Mouse (Mus musculus): ENCODE data around the gene Olfr330. TPM values are rescaled to one million over a fixed set of nuclear protein-coding genes. Genes with fewer than 3 reads are reported as not detected.
A peak's percentile ranks its signal among the peaks of the same experiment; 100 is the strongest.
"Not testable (repeated sequence)": the region's sequence is repeated elsewhere in the genome, so short reads cannot be mapped to it uniquely, and the experiment has no call there.

Gene Olfr330
- polyA plus RNA-seq (2014; fragmentation: Nextera tagmentation; extraction: Ambion mirVana) = 0.30 and 0.46 TPM in 2 replicates

GRCm38 (mm10) chr11:58534736-58535135, at the start of gene Olfr330:
Olfr330 (minus strand) TSS chr11:58534836.
- not testable (repeated sequence) for ATAC-seq (ENCODE audit: low read depth); H3K4me1 ChIP-seq (ENCODE audit: control insufficient read depth, insufficient read depth, low read length); H3K4me3 ChIP-seq (ENCODE audit: low read depth, low read length); H3K27ac ChIP-seq (replicated peaks; ENCODE audit: low read depth, low read length); H3K36me3 ChIP-seq (ENCODE audit: control insufficient read depth, insufficient read depth, low read length); H3K27me3 ChIP-seq (replicated peaks; ENCODE audit: control insufficient read depth, insufficient read depth, low read length); DNase-seq (ENCODE audit: low spot score); H3K4me2 ChIP-seq (ENCODE audit: low read depth, low read length); H3K9ac ChIP-seq (ENCODE audit: low read depth, low read length); H3K9me3 ChIP-seq (ENCODE audit: control insufficient read depth, low read length)

GRCm38 (mm10) chr11:58578636-58579035, 44.0 kb upstream of the Olfr330 start:
- Histone ChIP-seq H3K4me3 (ENCODE audit: low read depth, low read length) (no peak overlapping the region), H3K9ac (ENCODE audit: low read depth, low read length) (no peak overlapping the region), H3K27me3 (replicated peaks; ENCODE audit: control insufficient read depth, insufficient read depth, low read length) (no peaks in the 10 kb centered on the region), H3K27ac (replicated peaks; ENCODE audit: low read depth, low read length) (no peak overlapping the region), H3K36me3 (ENCODE audit: control insufficient read depth, insufficient read depth, low read length) (no peaks in the 10 kb centered on the region), H3K4me1 (ENCODE audit: control insufficient read depth, insufficient read depth, low read length) (no peaks in the 10 kb centered on the region), H3K4me2 (ENCODE audit: low read depth, low read length) (no peak overlapping the region), H3K9me3 (ENCODE audit: control insufficient read depth, low read length) (no peaks in the 10 kb centered on the region)
- ATAC-seq (ENCODE audit: low read depth) = no peak
- peak; percentile 9 for DNase-seq (ENCODE audit: low spot score)
- WGBS = 71% methylated on average over 8 of the region's 8 CpGs

GRCm38 (mm10) chr11:58577430-58577829, 42.8 kb upstream of the Olfr330 start, which contains the start of gene Olfr325:
Olfr325 (plus strand) TSS chr11:58577730.
- no peak within 1 kb of the TSS for H3K4me2 ChIP-seq (ENCODE audit: low read depth, low read length)
- no peak within 1 kb of the TSS for H3K27ac ChIP-seq (replicated peaks; ENCODE audit: low read depth, low read length)
- WGBS = 77% methylated on average over 1 of the region's 1 CpGs
- DNase-seq (ENCODE audit: low spot score) = no peak
- H3K4me3 ChIP-seq (ENCODE audit: low read depth, low read length) = no peak within 1 kb of the TSS
- no peaks in the 10 kb centered on the region for H3K36me3 ChIP-seq (ENCODE audit: control insufficient read depth, insufficient read depth, low read length)
- no peak within 1 kb of the TSS for H3K9ac ChIP-seq (ENCODE audit: low read depth, low read length)
- ATAC-seq (ENCODE audit: low read depth) = no peak
- no peaks in the 10 kb centered on the region for H3K9me3 ChIP-seq (ENCODE audit: control insufficient read depth, low read length)
- H3K27me3 ChIP-seq (replicated peaks; ENCODE audit: control insufficient read depth, insufficient read depth, low read length) = no peaks in the 10 kb centered on the region
- H3K4me1 ChIP-seq (ENCODE audit: control insufficient read depth, insufficient read depth, low read length) = no peaks in the 10 kb centered on the region

- no peak within 1 kb of the TSS for H3K27ac ChIP-seq (replicated peaks; ENCODE audit: low read depth, low read length)
- no peak within 1 kb of the TSS for H3K4me2 ChIP-seq (ENCODE audit: low read depth, low read length)
- H3K9ac ChIP-seq (ENCODE audit: low read depth, low read length) = no peak within 1 kb of the TSS
- no peaks in the 10 kb centered on the region for H3K36me3 ChIP-seq (ENCODE audit: control insufficient read depth, insufficient read depth, low read length)
- no peaks in the 10 kb centered on the region for H3K27me3 ChIP-seq (replicated peaks; ENCODE audit: control insufficient read depth, insufficient read depth, low read length)
- no peaks in the 10 kb centered on the region for H3K4me1 ChIP-seq (ENCODE audit: control insufficient read depth, insufficient read depth, low read length)
- 67% methylated on average over 5 of the region's 5 CpGs for WGBS
- H3K9me3 ChIP-seq (ENCODE audit: control insufficient read depth, low read length) = no peaks in the 10 kb centered on the region
- ATAC-seq (ENCODE audit: low read depth) = no peak
- H3K4me3 ChIP-seq (ENCODE audit: low read depth, low read length) = no peak within 1 kb of the TSS
- DNase-seq (ENCODE audit: low spot score) = peak; percentile 9
These were observed 35.8 kb upstream of the Olfr330 start, which contains the start of gene Olfr224 for GRCm38 (mm10) chr11:58570405-58570804. Olfr224 (minus strand) TSS chr11:58570553.

- Histone ChIP-seq H3K4me2 (ENCODE audit: low read depth, low read length) (no peak within 1 kb of the TSS), H3K27me3 (replicated peaks; ENCODE audit: control insufficient read depth, insufficient read depth, low read length) (no peaks in the 10 kb centered on the region), H3K9ac (ENCODE audit: low read depth, low read length) (no peak within 1 kb of the TSS), H3K36me3 (ENCODE audit: control insufficient read depth, insufficient read depth, low read length) (no peaks in the 10 kb centered on the region), H3K4me3 (ENCODE audit: low read depth, low read length) (no peak within 1 kb of the TSS), H3K27ac (replicated peaks; ENCODE audit: low read depth, low read length) (no peak within 1 kb of the TSS), H3K9me3 (ENCODE audit: control insufficient read depth, low read length) (no peaks in the 10 kb centered on the region), H3K4me1 (ENCODE audit: control insufficient read depth, insufficient read depth, low read length) (no peaks in the 10 kb centered on the region)
- WGBS = 83% methylated on average over 1 of the region's 1 CpGs
- DNase-seq (ENCODE audit: low spot score) (no peak), ATAC-seq (ENCODE audit: low read depth) (no peak)
These were observed 20.9 kb upstream of the Olfr330 start, which contains the start of gene Olfr328 for GRCm38 (mm10) chr11:58555536-58555935. Olfr328 (minus strand) TSS chr11:58555636.

GRCm38 (mm10) chr11:58546322-58546721, 11.7 kb upstream of the Olfr330 start, which contains the start of gene Olfr329-ps:
Olfr329-ps (minus strand) TSS chr11:58546422.
- DNase-seq (ENCODE audit: low spot score) (no peak), ATAC-seq (ENCODE audit: low read depth) (no peak)
- Histone ChIP-seq H3K9me3 (ENCODE audit: control insufficient read depth, low read length) (no peaks in the 10 kb centered on the region), H3K36me3 (ENCODE audit: control insufficient read depth, insufficient read depth, low read length) (no peaks in the 10 kb centered on the region), H3K27ac (replicated peaks; ENCODE audit: low read depth, low read length) (no peak within 1 kb of the TSS), H3K9ac (ENCODE audit: low read depth, low read length) (no peak within 1 kb of the TSS), H3K4me2 (ENCODE audit: low read depth, low read length) (no peak within 1 kb of the TSS), H3K4me3 (ENCODE audit: low read depth, low read length) (no peak within 1 kb of the TSS), H3K27me3 (replicated peaks; ENCODE audit: control insufficient read depth, insufficient read depth, low read length) (no peaks in the 10 kb centered on the region), H3K4me1 (ENCODE audit: control insufficient read depth, insufficient read depth, low read length) (no peaks in the 10 kb centered on the region)
- 79% methylated on average over 5 of the region's 5 CpGs for WGBS

- not testable (repeated sequence) for H3K9ac ChIP-seq (ENCODE audit: low read depth, low read length); H3K36me3 ChIP-seq (ENCODE audit: control insufficient read depth, insufficient read depth, low read length); H3K4me1 ChIP-seq (ENCODE audit: control insufficient read depth, insufficient read depth, low read length); DNase-seq (ENCODE audit: low spot score); H3K4me2 ChIP-seq (ENCODE audit: low read depth, low read length); ATAC-seq (ENCODE audit: low read depth); H3K9me3 ChIP-seq (ENCODE audit: control insufficient read depth, low read length); H3K4me3 ChIP-seq (ENCODE audit: low read depth, low read length); H3K27me3 ChIP-seq (replicated peaks; ENCODE audit: control insufficient read depth, insufficient read depth, low read length); H3K27ac ChIP-seq (replicated peaks; ENCODE audit: low read depth, low read length)
- 91% methylated on average over 6 of the region's 9 CpGs for WGBS
These were observed 14.9 kb downstream of the Olfr330 start for GRCm38 (mm10) chr11:58519756-58520155.

- WGBS = 94% methylated on average over 17 of the region's 18 CpGs
- not testable (repeated sequence) for H3K27me3 ChIP-seq (replicated peaks; ENCODE audit: control insufficient read depth, insufficient read depth, low read length); ATAC-seq (ENCODE audit: low read depth); H3K36me3 ChIP-seq (ENCODE audit: control insufficient read depth, insufficient read depth, low read length); H3K27ac ChIP-seq (replicated peaks; ENCODE audit: low read depth, low read length); H3K9ac ChIP-seq (ENCODE audit: low read depth, low read length); H3K4me3 ChIP-seq (ENCODE audit: low read depth, low read length); H3K9me3 ChIP-seq (ENCODE audit: control insufficient read depth, low read length); H3K4me2 ChIP-seq (ENCODE audit: low read depth, low read length); DNase-seq (ENCODE audit: low spot score); H3K4me1 ChIP-seq (ENCODE audit: control insufficient read depth, insufficient read depth, low read length)
These were observed 15.7 kb downstream of the Olfr330 start for GRCm38 (mm10) chr11:58518916-58519315.

- not testable (repeated sequence) for H3K27ac ChIP-seq (replicated peaks; ENCODE audit: low read depth, low read length); H3K36me3 ChIP-seq (ENCODE audit: control insufficient read depth, insufficient read depth, low read length); ATAC-seq (ENCODE audit: low read depth); H3K4me1 ChIP-seq (ENCODE audit: control insufficient read depth, insufficient read depth, low read length); H3K9me3 ChIP-seq (ENCODE audit: control insufficient read depth, low read length); H3K9ac ChIP-seq (ENCODE audit: low read depth, low read length); H3K4me3 ChIP-seq (ENCODE audit: low read depth, low read length); H3K4me2 ChIP-seq (ENCODE audit: low read depth, low read length); H3K27me3 ChIP-seq (replicated peaks; ENCODE audit: control insufficient read depth, insufficient read depth, low read length); DNase-seq (ENCODE audit: low spot score)
- WGBS = 86% methylated on average over 19 of the region's 19 CpGs
These were observed 25.6 kb downstream of the Olfr330 start for GRCm38 (mm10) chr11:58509058-58509457.
